Mouse (Mus musculus): ENCODE measurements around the gene 2010111I01Rik.

- TF ChIP-seq EP300 (IDR thresholded peaks at IDR 0.05; ENCODE audit: low read length): no peak
- TF ChIP-seq RAD21 (IDR thresholded peaks at IDR 0.05; ENCODE audit: low read depth, low read length): no peak
- TF ChIP-seq ZC3H11A (IDR thresholded peaks at IDR 0.05; ENCODE audit: low read depth, low read length): no peak
- no peak for TF ChIP-seq CTCF (conservative IDR thresholded peaks at IDR 0.05 in 1 of 2, IDR thresholded peaks at IDR 0.05 in 1 of 2; ENCODE audit: low read depth in 2 of 2, low read length in 2 of 2)
- TF ChIP-seq KAT2A (IDR thresholded peaks at IDR 0.05; ENCODE audit: insufficient replicate concordance, low read length): no peak
- no peak for TF ChIP-seq E2F4 (IDR thresholded peaks at IDR 0.05; ENCODE audit: insufficient replicate concordance, low read depth, low read length)
- TF ChIP-seq POLR2A (IDR thresholded peaks at IDR 0.05; ENCODE audit: low read depth, low read length): no peak
- TF ChIP-seq JUN (IDR thresholded peaks at IDR 0.05; ENCODE audit: insufficient read depth, low read depth, low read length): no peak
Measured at GRCm38 (mm10) chr13:63093636-63094035, 128.9 kb downstream of the 2010111I01Rik start.

All from CH12.LX (cell line).